In the genomic region with DNA sequence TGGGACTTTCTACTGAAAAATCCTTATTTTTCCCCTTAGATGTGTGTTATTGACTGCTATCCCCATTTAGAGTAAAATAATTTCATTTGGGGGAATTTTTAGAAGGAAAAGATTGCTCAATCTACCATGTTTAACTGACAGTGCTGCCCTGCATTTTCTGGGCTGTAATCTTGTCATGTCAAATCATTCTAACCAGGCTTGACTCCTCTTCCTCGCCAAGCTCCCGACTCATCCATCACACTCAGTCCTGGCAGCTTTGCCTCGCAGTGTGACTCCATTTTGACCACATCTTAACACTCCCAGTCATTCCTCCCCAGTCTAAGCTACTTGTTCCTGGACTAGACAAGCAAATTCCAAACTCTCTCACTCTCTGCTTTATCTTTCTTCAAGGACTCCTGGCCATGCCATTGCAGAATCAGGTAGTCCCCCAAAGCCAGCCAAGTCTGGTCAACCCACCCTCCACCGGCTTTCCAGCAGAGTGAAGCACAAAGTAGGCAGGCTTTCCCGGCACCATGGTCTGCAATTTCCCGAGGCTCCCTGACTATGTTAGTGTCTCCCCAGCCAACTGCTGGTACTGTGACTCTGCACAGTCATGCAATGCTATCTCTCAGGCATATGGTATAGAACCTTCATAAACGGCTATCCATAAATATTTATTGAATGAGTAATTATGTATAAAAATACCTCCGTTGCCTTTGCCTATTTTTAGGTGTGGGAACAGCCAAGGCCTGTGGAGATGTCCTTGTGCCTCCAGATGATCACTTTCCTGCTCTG, we compare ENCODE assay signal across 24 mouse cellular contexts.
A peak's percentile ranks its signal among the peaks of the same experiment; 100 is the strongest.
DNase-seq lines count a peak whose midpoint lies in the region; ATAC-seq and TF ChIP-seq lines count a peak whose summit lies in the region.
"Had no signal": no experiment of that assay in that cellular context is flagged by ENCODE, and none has a peak within 500 bp of the region (broad histone marks: within the 10 kb centered on the region; RNA-seq: fewer than 3 reads in every experiment).

No protein-coding gene starts in this region.

- no peak overlapping the region for H3K27ac ChIP-seq in liver, embryonic 12.5 days
- no peak overlapping the region for H3K27ac ChIP-seq in liver, postnatal 0 days (ENCODE audit: low read depth)
- no peak overlapping the region for H3K27ac ChIP-seq in liver, embryonic 16.5 days (ENCODE audit: low read length)
- H3K27ac ChIP-seq: embryonic facial prominence, embryonic 10.5 days; embryonic facial prominence, embryonic 13.5 days; forebrain, embryonic 13.5 days; hindbrain, embryonic 12.5 days; hindbrain, embryonic 15.5 days had no signal

- H3K27me3 ChIP-seq in liver, embryonic 12.5 days (replicated peaks) = no peaks in the 10 kb centered on the region
- no peaks in the 10 kb centered on the region for H3K27me3 ChIP-seq in liver, postnatal 0 days (ENCODE audit: insufficient read depth, low read length)
- H3K27me3 ChIP-seq in megakaryocyte, embryonic 14.5 days (replicated peaks) = no peaks in the 10 kb centered on the region
- H3K27me3 ChIP-seq in liver, embryonic 16.5 days (ENCODE audit: control insufficient read depth, insufficient read depth, low read depth, low read length) = no peaks in the 10 kb centered on the region
- H3K27me3 ChIP-seq: embryonic facial prominence, embryonic 13.5 days; forebrain, embryonic 13.5 days; hindbrain, embryonic 12.5 days; hindbrain, embryonic 15.5 days had no signal

- no peak for TF ChIP-seq EP300 in liver, postnatal 0 days (IDR thresholded peaks at IDR 0.05; ENCODE audit: low read depth)

- peak; percentile 12 to 21 for DNase-seq in cerebellum, postnatal 10 days
- no peak for DNase-seq in cerebellum, postnatal 4 days (ENCODE audit: low spot score in 2 of 2)
- DNase-seq in liver, postnatal 0 days = no peak
- DNase-seq in embryo, embryonic 10.5 days (ENCODE audit: low spot score) = no peak
- DNase-seq: adrenal gland, adult 8-10 months; adrenal gland, postnatal 25 days; cerebellum, adult 18-20 months; cerebellum, adult 9-11 months; embryo, embryonic 11 days; forebrain, postnatal 0 days; gastrocnemius, postnatal 10 days; gastrocnemius, postnatal 36 days had no signal

- H3K9ac ChIP-seq in liver, embryonic 12.5 days = no peak overlapping the region
- H3K9ac ChIP-seq in liver, postnatal 0 days (replicated peaks) = no peak overlapping the region
- H3K9ac ChIP-seq in liver, embryonic 16.5 days (ENCODE audit: low read depth, low read length) = no peak overlapping the region
- H3K9ac ChIP-seq: embryonic facial prominence, embryonic 13.5 days; forebrain, embryonic 13.5 days; forebrain, postnatal 0 days; hindbrain, embryonic 12.5 days; hindbrain, embryonic 15.5 days had no signal

- H3K4me2 ChIP-seq in liver, embryonic 12.5 days = no peak overlapping the region
- H3K4me2 ChIP-seq in liver, postnatal 0 days (ENCODE audit: low read depth, low read length) = no peak overlapping the region
- H3K4me2 ChIP-seq in liver, embryonic 16.5 days (ENCODE audit: low read depth, low read length) = no peak overlapping the region
- H3K4me2 ChIP-seq: embryonic facial prominence, embryonic 13.5 days; forebrain, embryonic 13.5 days; heart, embryonic 11.5 days; hindbrain, embryonic 12.5 days; hindbrain, embryonic 15.5 days had no signal

- H3K4me1 ChIP-seq in liver, embryonic 12.5 days = peaks cover 14% of the 10 kb centered on the region
- H3K4me1 ChIP-seq in liver, postnatal 0 days (ENCODE audit: insufficient read depth) = no peaks in the 10 kb centered on the region
- peaks cover 67% of the 10 kb centered on the region for H3K4me1 ChIP-seq in megakaryocyte, embryonic 14.5 days
- no peaks in the 10 kb centered on the region; the same call in 1 of the 2 replicates for H3K4me1 ChIP-seq in liver, embryonic 16.5 days (ENCODE audit: control insufficient read depth, low read depth, low read length)
- H3K4me1 ChIP-seq: embryonic facial prominence, embryonic 10.5 days; embryonic facial prominence, embryonic 13.5 days; forebrain, embryonic 13.5 days; hindbrain, embryonic 15.5 days had no signal

- no peaks in the 10 kb centered on the region for H3K9me3 ChIP-seq in liver, embryonic 12.5 days (replicated peaks)
- no peaks in the 10 kb centered on the region for H3K9me3 ChIP-seq in liver, postnatal 0 days (ENCODE audit: low read length)
- no peaks in the 10 kb centered on the region for H3K9me3 ChIP-seq in megakaryocyte, embryonic 14.5 days
- no peaks in the 10 kb centered on the region for H3K9me3 ChIP-seq in liver, embryonic 16.5 days (replicated peaks; ENCODE audit: control insufficient read depth, low read length)
- H3K9me3 ChIP-seq: embryonic facial prominence, embryonic 10.5 days; embryonic facial prominence, embryonic 13.5 days; forebrain, embryonic 13.5 days; hindbrain, embryonic 12.5 days; hindbrain, embryonic 15.5 days had no signal

- 59% methylated on average over 8 of the region's 8 CpGs for WGBS in liver, embryonic 12.5 days (ENCODE audit: insufficient replicate concordance)
- WGBS in liver, postnatal 0 days (ENCODE audit: insufficient replicate concordance) = 64% methylated on average over 8 of the region's 8 CpGs
- 46% methylated on average over 8 of the region's 8 CpGs for WGBS in liver, embryonic 16.5 days (ENCODE audit: insufficient replicate concordance)

- no peaks in the 10 kb centered on the region for H3K36me3 ChIP-seq in liver, embryonic 12.5 days
- no peaks in the 10 kb centered on the region for H3K36me3 ChIP-seq in liver, postnatal 0 days (replicated peaks; ENCODE audit: insufficient read depth, low read length)
- no peaks in the 10 kb centered on the region for H3K36me3 ChIP-seq in megakaryocyte, embryonic 14.5 days (replicated peaks; ENCODE audit: low read length)
- no peaks in the 10 kb centered on the region for H3K36me3 ChIP-seq in liver, embryonic 16.5 days (ENCODE audit: control insufficient read depth, insufficient read depth)
- H3K36me3 ChIP-seq: embryonic facial prominence, embryonic 10.5 days; embryonic facial prominence, embryonic 13.5 days; hindbrain, embryonic 12.5 days; hindbrain, embryonic 15.5 days had no signal

- TF ChIP-seq CTCF in liver, postnatal 0 days (IDR thresholded peaks at IDR 0.05; ENCODE audit: low read depth) = no peak

- H3K4me3 ChIP-seq in liver, embryonic 12.5 days = no peak overlapping the region
- H3K4me3 ChIP-seq in liver, postnatal 0 days (ENCODE audit: low read depth, low read length) = no peak overlapping the region
- H3K4me3 ChIP-seq in megakaryocyte, embryonic 14.5 days (replicated peaks) = peak overlapping the region; percentile 65
- no peak overlapping the region for H3K4me3 ChIP-seq in liver, embryonic 16.5 days (ENCODE audit: low read depth, low read length)
- H3K4me3 ChIP-seq: embryonic facial prominence, embryonic 10.5 days; embryonic facial prominence, embryonic 13.5 days; erythroblast, embryonic 14.5 days; forebrain, embryonic 13.5 days; hindbrain, embryonic 12.5 days; hindbrain, embryonic 15.5 days had no signal

- ATAC-seq in liver, embryonic 12.5 days = peak; percentile 64
- ATAC-seq in liver, postnatal 0 days = no peak
- ATAC-seq in megakaryocyte, adult 5-6 weeks (ENCODE audit: poor library complexity, severe bottlenecking) = no peak
- ATAC-seq in liver, embryonic 16.5 days (ENCODE audit: low read depth) = peak; percentile 39; the same call in 1 of the 2 replicates
- ATAC-seq: activated CD4-positive, CD25-positive, alpha-beta regulatory T cell, adult 4 months; forebrain, embryonic 13.5 days; forebrain, postnatal 0 days had no signal

Comparison
In these comparisons a context has a peak if more than half of its experiments do, and no peak if none do; other contexts are left out.
1. DNase-seq: peak in cerebellum, postnatal 10 days (2 of 2); none in cerebellum, postnatal 4 days (0 of 2), liver, postnatal 0 days (single experiment) and embryo, embryonic 10.5 days (single experiment).
2. ATAC-seq: peak in liver, embryonic 12.5 days (single experiment) and liver, embryonic 16.5 days (single experiment); none in liver, postnatal 0 days (single experiment) and megakaryocyte, adult 5-6 weeks (single experiment).